Mouse (Mus musculus) midbrain, embryonic 12.5 days (tissue): ENCODE data around the gene Gm16253. TPM values are rescaled to one million over a fixed set of nuclear protein-coding genes. Genes with fewer than 3 reads are reported as not detected.

Experiments used
- ATAC-seq: fragments of 200-750 bp; cut with Nextera tagmentation; 2 replicates; pipeline ENCODE4 v1.8.0; 2017; ENCODE audit warnings: low read depth, moderate TSS enrichment, moderate library complexity; ENCODE audit not compliant: low FRiP score
- H3K27ac ChIP-seq: fragments of 300-500 bp; sonication (generic); replicated peaks from 2 replicates; pipeline ENCODE4 v1.5.1; 2016; ENCODE audit warnings: mild to moderate bottlenecking
- H3K27me3 ChIP-seq: fragments of 300-500 bp; sonication (generic); 2 replicates; pipeline ENCODE4 v1.6.1; 2016; ENCODE audit warnings: mild to moderate bottlenecking
- H3K36me3 ChIP-seq: fragments of 300-500 bp; sonication (generic); 2 replicates; pipeline ENCODE4 v1.6.1; 2016
- H3K4me1 ChIP-seq: fragments of 300-500 bp; sonication (generic); 2 replicates; pipeline ENCODE4 v1.6.1; 2016
- H3K4me2 ChIP-seq: fragments of 300-500 bp; sonication (generic); replicated peaks from 2 replicates; pipeline ENCODE4 v1.6.1; 2016; ENCODE audit warnings: mild to moderate bottlenecking, moderate library complexity
- H3K4me3 ChIP-seq: fragments of 300-500 bp; sonication (generic); 2 replicates; pipeline ENCODE4 v1.5.1; 2016; ENCODE audit warnings: mild to moderate bottlenecking
- H3K9ac ChIP-seq: fragments of 300-500 bp; sonication (generic); replicated peaks from 2 replicates; pipeline ENCODE4 v1.6.1; 2016; ENCODE audit warnings: mild to moderate bottlenecking, moderate library complexity
- H3K9me3 ChIP-seq: fragments of 300-500 bp; sonication (generic); 2 replicates; pipeline ENCODE4 v1.6.1; 2016; ENCODE audit warnings: mild to moderate bottlenecking
- WGBS: fragments of 180-500 bp; shearing (Covaris S2); methylation state at CpG from one replicate; pipeline ENCODE4 v1.1.7; 2016; 5-methylcytosine and 5-hydroxymethylcytosine counted together
- polyA plus RNA-seq: library from polyadenylated mRNA; unstranded; fragments of >200 nt; fragmentation: Nextera tagmentation; extraction: Ambion mirVana; gene quantifications from 2 replicates; pipeline ENCODE4 v1.2.1, GENCODE M21; 2016

Gm16253 gene
- polyA plus RNA-seq, 1 experiment from 2014 or later = 2.0 TPM

DNA sequence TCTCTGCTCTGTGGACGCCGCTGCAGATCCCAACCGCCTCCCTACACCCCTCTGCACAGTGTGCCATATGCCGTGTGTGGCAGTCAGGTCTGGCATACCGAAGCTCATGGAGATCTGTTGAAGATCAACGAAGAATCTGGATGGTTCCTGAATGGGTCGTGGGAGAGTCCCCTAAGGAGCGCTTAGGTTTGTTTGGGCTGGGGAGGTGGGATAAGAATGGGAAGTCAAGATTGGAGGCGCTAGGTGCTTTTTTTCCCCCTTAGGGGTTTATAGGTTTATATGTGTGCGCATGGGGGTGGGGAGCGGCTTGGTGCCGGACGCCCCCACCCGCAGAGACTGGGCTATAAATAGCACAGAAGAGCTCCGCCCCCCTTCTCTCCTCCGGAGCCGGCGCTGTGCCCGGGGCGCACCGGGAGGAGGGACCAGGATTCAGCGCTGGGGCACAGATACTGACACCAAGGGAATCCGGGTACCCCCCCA lies 19.5 kb downstream of the Gm16253 start, which contains the start of gene Ankrd34a:
Gene Ankrd34a (plus strand): TSS at position 409 of the 480 bp plus-strand sequence.
- ATAC-seq = no peak
- Histone ChIP-seq H3K27me3 (peaks cover 37% of the 10 kb centered on the region), H3K27ac (peak within 1 kb of the TSS; percentile 47), H3K36me3 (no peaks in the 10 kb centered on the region), H3K4me2 (peak within 1 kb of the TSS; percentile 77), H3K9ac (peak within 1 kb of the TSS; percentile 58), H3K4me3 (peak within 1 kb of the TSS; percentile 49), H3K9me3 (no peaks in the 10 kb centered on the region), H3K4me1 (peaks cover 55% of the 10 kb centered on the region)
- under 1% methylated on average over 19 of the region's 23 CpGs for WGBS

DNA sequence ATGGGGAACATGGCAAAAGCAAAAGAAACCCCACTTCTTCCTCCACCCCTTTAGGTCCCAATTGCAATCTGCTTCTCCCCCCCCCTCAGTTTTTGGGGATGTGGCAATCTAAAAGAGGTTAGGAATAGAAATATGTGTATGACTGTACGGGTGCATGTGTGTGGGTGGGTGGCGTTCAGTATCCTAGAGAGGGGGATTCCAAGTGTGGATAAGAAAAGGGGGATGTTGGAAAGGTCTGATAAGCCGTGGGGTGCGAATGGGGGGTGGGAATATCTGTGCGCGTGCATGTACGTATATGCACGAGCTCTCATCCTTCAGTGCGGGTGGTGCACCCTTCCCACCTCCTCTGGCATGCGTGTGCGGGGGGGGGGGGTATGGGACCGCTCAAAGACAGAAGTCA lies 20.1 kb downstream of the Gm16253 start:
- Histone ChIP-seq H3K27ac (no peak overlapping the region), H3K4me1 (peaks cover 56% of the 10 kb centered on the region), H3K36me3 (no peaks in the 10 kb centered on the region), H3K4me2 (peak overlapping the region; percentile 77), H3K9ac (peak overlapping the region; percentile 58), H3K27me3 (peaks cover 37% of the 10 kb centered on the region), H3K4me3 (peak overlapping the region; percentile 49), H3K9me3 (no peaks in the 10 kb centered on the region)
- no peak for ATAC-seq
- 1% methylated on average over 11 of the region's 12 CpGs for WGBS

DNA sequence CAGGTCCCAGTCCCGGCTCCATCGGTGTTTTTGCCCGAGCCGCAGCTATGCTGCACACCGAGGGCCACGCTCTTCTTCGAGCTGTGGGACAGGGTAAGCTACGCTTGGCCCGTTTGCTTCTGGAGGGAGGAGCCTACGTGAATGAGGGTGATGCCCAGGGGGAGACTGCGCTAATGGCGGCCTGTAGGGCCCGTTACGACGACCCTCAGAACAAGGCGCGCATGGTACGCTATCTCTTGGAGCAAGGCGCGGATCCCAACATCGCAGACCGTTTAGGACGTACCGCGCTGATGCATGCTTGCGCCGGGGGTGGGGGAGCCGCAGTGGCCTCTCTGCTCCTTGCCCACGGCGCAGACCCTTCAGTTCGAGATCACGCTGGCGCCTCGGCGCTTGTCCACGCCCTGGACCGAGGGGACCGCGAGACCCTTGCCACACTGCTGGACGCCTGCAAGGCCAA lies 20.7 kb downstream of the Gm16253 start:
- WGBS = under 1% methylated on average over 40 of the region's 40 CpGs
- H3K9ac ChIP-seq = peak overlapping the region; percentile 58
- H3K4me2 ChIP-seq = peak overlapping the region; percentile 77
- H3K27ac ChIP-seq = peak overlapping the region; percentile 47
- H3K27me3 ChIP-seq = peaks cover 34% of the 10 kb centered on the region
- peak overlapping the region; percentile 49 for H3K4me3 ChIP-seq
- no peaks in the 10 kb centered on the region for H3K9me3 ChIP-seq
- H3K4me1 ChIP-seq = peaks cover 57% of the 10 kb centered on the region
- no peak for ATAC-seq
- no peaks in the 10 kb centered on the region for H3K36me3 ChIP-seq

DNA sequence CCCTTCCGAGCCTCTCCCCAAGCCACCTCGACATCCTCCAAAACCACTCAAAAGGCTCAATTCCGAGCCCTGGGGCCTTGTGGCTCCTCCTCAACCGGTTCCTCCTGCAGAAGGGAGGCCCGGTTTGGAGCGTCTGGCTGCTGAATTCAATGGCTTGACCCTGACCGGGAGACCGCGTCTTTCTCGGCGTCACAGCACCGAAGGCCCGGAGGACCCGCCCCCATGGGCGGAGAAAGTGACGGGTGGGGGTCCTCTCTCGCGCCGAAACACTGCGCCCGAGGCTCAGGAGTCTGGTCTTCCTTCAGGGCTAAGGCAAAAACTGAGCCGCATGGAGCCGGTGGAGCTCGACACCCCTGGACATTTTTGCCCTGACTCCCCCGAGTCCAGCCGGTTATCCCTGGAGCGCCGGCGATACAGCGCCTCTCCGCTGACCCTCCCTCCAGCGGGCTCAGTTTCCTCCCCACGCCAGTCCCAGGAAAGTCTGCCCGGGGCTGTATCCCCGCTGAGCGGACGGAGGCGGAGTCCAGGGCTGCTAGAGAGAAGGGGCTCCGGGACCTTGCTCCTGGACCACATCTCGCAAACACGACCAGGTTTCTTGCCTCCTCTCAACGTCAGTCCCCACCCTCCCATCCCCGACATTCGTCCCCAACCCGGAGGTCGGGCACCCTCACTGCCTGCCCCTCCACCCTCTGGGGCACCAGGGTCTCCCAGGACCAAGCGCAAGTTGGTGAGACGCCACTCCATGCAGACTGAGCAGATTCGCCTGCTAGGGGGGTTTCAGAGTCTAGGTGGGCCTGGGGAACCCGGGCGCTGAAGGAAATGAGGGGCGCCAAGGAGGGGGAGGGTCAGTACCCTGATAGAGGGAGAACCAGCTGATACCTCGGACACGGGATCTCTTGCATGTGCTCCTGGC lies 21.6 kb downstream of the Gm16253 start:
- peak overlapping the region; percentile 77 for H3K4me2 ChIP-seq
- H3K4me3 ChIP-seq = peak overlapping the region; percentile 49
- peak overlapping the region; percentile 58 for H3K9ac ChIP-seq
- H3K4me1 ChIP-seq = peaks cover 57% of the 10 kb centered on the region
- ATAC-seq = no peak
- peaks cover under 1% of the 10 kb centered on the region; the same call in 1 of the 2 replicates for H3K36me3 ChIP-seq
- WGBS = 2% methylated on average over 54 of the region's 54 CpGs
- H3K27ac ChIP-seq = peak overlapping the region; percentile 47
- H3K9me3 ChIP-seq = no peaks in the 10 kb centered on the region
- peaks cover 34% of the 10 kb centered on the region for H3K27me3 ChIP-seq

DNA sequence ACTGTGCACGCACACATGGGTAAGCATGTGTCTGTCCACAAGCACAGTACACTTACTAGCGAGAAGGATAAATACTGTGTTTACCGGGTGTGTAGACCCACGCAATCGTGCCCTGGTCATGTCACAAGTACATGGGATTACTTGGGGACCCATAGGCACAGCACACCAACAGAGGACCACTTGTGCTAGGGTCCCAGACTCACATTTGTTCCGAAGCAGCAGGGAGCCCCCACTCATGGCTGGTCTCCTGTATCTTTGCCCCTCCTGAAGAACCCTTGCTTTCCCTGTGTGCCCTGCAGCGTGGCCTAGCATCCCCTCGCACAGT lies 22.2 kb downstream of the Gm16253 start:
- peaks cover 34% of the 10 kb centered on the region for H3K27me3 ChIP-seq

DNA sequence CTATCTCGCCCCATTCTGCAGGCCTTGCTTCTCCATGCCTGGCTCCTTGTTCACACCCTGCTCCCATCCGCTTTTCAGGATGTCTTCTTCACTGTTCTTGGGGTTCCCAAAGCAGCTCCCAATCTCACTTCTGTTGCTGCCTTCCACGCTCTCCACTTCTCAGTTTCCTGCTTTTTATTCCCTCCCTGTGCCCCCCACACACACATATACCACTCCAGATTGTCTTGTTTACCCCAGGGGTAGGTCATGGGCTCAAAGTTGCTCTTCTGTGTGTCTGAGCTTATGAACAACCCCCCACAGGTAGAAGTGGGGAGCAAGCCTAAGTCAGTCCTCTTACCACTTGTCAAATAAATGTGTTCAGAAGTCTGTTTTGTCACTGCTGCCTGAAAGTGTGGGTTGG lies 22.6 kb downstream of the Gm16253 start:
- H3K4me2 ChIP-seq = no peak overlapping the region
- H3K27ac ChIP-seq = no peak overlapping the region
- no peak overlapping the region for H3K9ac ChIP-seq
- peaks cover 34% of the 10 kb centered on the region for H3K27me3 ChIP-seq
- ATAC-seq = no peak
- 58% methylated on average over 3 of the region's 3 CpGs for WGBS
- no peaks in the 10 kb centered on the region for H3K9me3 ChIP-seq
- H3K4me3 ChIP-seq = no peak overlapping the region
- peaks cover 67% of the 10 kb centered on the region for H3K4me1 ChIP-seq
- H3K36me3 ChIP-seq = peaks cover 7% of the 10 kb centered on the region

More for the DNA sequence above, 22.2 kb downstream of the Gm16253 start:
- Histone ChIP-seq H3K36me3 (peaks cover 7% of the 10 kb centered on the region), H3K4me1 (peaks cover 64% of the 10 kb centered on the region), H3K27ac (no peak overlapping the region), H3K4me3 (no peak overlapping the region), H3K9ac (no peak overlapping the region), H3K4me2 (peak overlapping the region; percentile 77), H3K9me3 (no peaks in the 10 kb centered on the region)
- 44% methylated on average over 8 of the region's 8 CpGs for WGBS
- no peak for ATAC-seq

DNA sequence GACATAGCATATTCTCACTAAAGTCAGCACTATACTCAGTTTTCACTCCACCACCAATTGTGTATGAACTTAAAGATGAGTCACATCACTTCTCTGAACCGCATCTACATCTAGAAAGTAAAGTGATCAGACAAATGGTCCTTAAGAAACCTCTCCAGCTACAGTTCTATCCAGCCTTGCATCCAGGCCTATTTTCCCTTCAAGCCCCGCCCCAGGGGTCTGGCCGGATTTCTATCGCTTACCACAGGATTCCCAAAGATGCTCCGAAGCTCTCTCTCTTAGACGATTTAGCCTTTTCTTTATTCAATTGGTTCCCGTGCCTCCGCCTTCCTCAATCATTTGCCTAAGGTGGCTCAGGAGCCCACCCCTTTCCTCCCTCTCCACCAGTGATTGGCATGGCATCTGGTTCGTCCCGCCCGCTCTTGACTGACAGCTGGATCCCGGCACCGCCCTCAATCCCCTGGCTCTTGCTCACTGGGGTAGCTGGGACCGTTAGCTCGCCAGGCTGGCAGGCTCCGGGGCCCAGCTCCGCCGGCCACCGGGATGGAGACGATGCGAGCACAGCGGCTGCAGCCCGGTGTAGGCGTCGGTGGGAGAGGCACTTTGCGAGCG lies 24.0 kb downstream of the Gm16253 start, which contains the start of gene Lix1l:
Gene Lix1l (plus strand): TSS at position 511 of the 612 bp plus-strand sequence.
- Histone ChIP-seq H3K27me3 (peaks cover 23% of the 10 kb centered on the region), H3K36me3 (peaks cover 7% of the 10 kb centered on the region), H3K4me2 (peak within 1 kb of the TSS; percentile 70), H3K9ac (peak within 1 kb of the TSS; percentile 98), H3K4me1 (peaks cover 71% of the 10 kb centered on the region), H3K9me3 (no peaks in the 10 kb centered on the region), H3K27ac (peak within 1 kb of the TSS; percentile 97), H3K4me3 (peak within 1 kb of the TSS; percentile 95)
- 2% methylated on average over 27 of the region's 27 CpGs for WGBS
- ATAC-seq = peak; percentile 94

DNA sequence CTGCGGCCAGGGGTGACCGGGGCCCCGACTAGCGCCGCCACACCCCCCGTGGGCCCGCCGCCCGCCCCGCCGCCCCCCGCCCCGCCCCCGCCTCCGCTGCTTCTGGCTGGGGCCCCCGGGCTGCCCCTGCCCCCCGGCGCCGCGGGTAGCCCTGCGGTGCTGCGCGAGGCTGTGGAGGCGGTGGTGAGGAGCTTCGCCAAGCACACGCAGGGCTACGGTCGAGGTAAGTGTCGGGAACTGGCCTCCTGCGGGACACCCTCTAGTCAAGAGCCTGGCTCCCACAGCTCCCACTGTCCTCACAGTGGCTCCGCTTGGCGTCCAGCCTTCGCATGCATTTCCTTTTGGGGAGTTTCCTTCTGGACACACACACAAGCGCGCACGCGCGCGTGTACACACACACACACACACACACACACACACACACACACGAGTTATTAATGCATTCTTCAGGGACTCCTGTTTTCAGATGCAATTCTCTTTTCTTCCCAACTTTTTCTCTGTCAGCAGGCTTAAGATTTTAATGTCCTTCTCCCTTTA lies 24.5 kb downstream of the Gm16253 start:
- Histone ChIP-seq H3K4me2 (peak overlapping the region; percentile 70), H3K27ac (peak overlapping the region; percentile 97), H3K9me3 (no peaks in the 10 kb centered on the region), H3K4me1 (peaks cover 65% of the 10 kb centered on the region), H3K27me3 (peaks cover 18% of the 10 kb centered on the region), H3K9ac (peak overlapping the region; percentile 98), H3K36me3 (peaks cover 7% of the 10 kb centered on the region), H3K4me3 (peak overlapping the region; percentile 95)
- ATAC-seq = peak; percentile 71
- WGBS = under 1% methylated on average over 14 of the region's 40 CpGs

DNA sequence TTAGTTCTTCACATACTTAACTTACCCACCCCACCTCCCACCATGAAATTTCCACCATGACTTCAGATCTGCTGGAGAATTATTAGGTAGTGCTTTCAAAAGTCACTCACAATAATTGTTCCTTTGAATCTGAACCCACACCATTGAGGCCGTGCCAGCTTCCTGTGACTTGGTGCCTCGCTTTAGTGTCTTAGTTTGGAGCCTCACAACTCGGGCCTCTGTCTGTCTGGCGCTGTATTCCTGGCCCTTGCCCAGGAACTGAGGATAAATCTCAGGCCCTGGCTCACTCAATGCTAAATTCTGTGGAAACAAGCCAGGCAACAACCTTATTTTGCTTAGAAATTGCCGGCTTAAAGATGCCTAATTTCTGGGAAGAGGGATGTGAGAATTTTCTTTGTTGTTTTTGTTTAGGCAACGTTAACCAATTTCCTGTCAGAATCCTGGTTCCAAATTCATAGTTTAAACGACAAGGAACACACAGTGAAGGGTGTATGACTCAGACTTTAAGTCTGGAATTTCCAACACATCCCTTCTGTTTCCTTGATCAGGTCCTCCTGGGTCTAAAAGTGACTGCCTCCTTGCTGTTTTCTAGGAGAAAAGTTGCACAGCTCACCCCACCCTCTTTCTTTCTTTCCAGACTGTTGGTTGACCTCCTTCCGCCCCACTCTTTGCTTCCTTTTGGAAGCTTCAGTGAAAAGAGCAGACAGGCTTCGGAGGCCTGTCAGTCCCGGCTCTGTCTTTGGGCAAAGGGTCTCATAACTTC lies 25.3 kb downstream of the Gm16253 start:
- Histone ChIP-seq H3K4me1 (peaks cover 57% of the 10 kb centered on the region), H3K27ac (peak overlapping the region; percentile 97), H3K9ac (peak overlapping the region; percentile 98), H3K27me3 (peaks cover 10% of the 10 kb centered on the region), H3K4me3 (peak overlapping the region; percentile 95), H3K36me3 (peaks cover 7% of the 10 kb centered on the region), H3K4me2 (peak overlapping the region; percentile 70), H3K9me3 (no peaks in the 10 kb centered on the region)
- 22% methylated on average over 10 of the region's 10 CpGs for WGBS
- ATAC-seq = no peak

DNA sequence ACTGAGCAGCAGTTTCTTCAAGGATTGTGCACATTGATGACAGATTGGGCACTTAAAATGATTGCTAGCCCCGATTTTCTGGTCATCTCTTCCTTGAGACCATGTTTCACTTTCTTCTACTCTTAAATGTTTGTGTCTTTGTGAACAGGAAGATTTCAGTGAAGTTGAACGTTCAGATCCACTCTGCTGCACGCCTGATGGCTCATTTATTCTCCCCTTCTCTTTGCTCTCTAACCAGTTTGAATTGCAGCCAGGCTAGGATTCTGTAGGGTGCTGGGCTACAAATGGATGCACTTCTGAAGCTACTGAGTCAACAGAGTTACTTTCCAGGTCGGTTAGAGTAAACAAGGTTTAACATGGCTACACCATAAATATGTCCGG lies 25.9 kb downstream of the Gm16253 start:
- Histone ChIP-seq H3K4me3 (peak overlapping the region; percentile 95), H3K9ac (peak overlapping the region; percentile 98), H3K36me3 (peaks cover 7% of the 10 kb centered on the region), H3K27ac (peak overlapping the region; percentile 97), H3K4me2 (peak overlapping the region; percentile 70), H3K27me3 (peaks cover 10% of the 10 kb centered on the region), H3K9me3 (no peaks in the 10 kb centered on the region), H3K4me1 (peaks cover 51% of the 10 kb centered on the region)
- WGBS = 34% methylated on average over 5 of the region's 5 CpGs
- ATAC-seq = no peak

DNA sequence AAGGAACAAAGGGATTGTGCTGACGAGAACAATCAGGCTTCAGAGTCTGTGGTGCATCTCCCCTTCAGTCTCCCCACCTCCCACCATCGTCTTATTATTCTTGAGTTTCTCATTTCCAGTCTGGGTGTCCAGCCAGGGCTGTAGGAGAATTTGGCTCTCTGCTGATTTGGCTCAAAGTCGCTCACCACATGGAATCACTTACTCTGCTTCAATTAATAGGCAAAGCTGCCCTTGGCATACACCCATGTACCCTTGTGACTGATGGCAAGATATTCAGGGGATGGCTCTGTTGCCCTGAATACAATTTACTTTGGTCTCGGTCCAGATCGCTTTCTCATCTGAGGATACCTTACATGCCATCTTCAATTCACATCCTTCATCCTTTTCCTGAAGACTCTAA lies 26.5 kb downstream of the Gm16253 start:
- 45% methylated on average over 5 of the region's 5 CpGs for WGBS
- Histone ChIP-seq H3K4me1 (peaks cover 45% of the 10 kb centered on the region), H3K27ac (peak overlapping the region; percentile 97)

More for the DNA sequence above, 26.5 kb downstream of the Gm16253 start:
- Histone ChIP-seq H3K9ac (peak overlapping the region; percentile 98), H3K27me3 (peaks cover 10% of the 10 kb centered on the region), H3K4me2 (peak overlapping the region; percentile 70), H3K36me3 (peaks cover 7% of the 10 kb centered on the region), H3K9me3 (no peaks in the 10 kb centered on the region), H3K4me3 (peak overlapping the region; percentile 95)
- ATAC-seq = no peak
